Mouse (Mus musculus): Measurements from ENCODE around the gene 1700010B08Rik.

Gene 1700010B08Rik

GRCm38 (mm10) chr2:173770620-173771019 lies 51.4 kb downstream of the 1700010B08Rik start:
- no peak for DNase-seq (ENCODE audit: low read depth, low spot score)

Data from skeletal muscle tissue, adult 2 months (tissue).